Mouse (Mus musculus): ENCODE measurements around the gene Kcnk7. TPM values are rescaled to one million over a fixed set of nuclear protein-coding genes. Genes with fewer than 3 reads are reported as not detected.

Kcnk7 gene
- total RNA-seq, 2 experiments from 2014 or later = not detected

DNA sequence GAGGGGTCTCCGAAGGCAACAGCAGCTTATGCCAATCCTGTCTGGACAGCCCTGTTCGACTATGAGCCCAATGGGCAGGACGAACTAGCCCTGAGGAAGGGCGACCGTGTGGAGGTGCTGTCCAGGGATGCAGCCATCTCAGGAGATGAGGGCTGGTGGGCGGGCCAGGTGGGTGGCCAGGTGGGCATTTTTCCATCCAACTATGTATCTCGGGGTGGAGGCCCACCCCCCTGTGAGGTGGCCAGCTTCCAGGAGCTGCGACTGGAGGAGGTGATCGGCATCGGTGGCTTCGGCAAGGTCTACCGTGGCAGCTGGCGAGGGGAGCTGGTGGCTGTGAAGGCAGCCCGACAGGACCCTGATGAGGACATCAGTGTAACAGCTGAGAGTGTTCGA, 13.8 kb upstream of the Kcnk7 start:
- DNase-seq = peak in 1 of 2 experiments; percentile 14

DNA sequence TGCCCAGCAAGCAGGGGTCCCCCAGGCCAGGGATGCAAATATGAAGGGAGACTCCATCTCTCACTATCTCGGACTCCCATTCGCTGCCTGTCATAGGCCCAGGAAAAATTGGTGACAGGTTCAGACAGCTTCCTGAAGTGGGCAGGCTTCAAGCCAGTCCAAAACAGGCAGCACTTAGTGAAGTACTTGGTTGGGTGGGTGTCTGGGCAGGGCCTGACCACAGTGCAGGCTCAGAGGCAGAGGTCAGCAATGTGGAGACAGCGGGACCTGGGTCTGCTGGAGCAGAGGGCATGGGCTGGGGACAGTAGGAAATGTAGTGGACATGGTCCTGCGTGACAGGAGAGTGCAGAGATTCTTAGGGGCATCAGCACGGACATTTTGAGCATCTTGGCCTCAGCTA, 12.6 kb upstream of the Kcnk7 start:
- no peak for DNase-seq

DNA sequence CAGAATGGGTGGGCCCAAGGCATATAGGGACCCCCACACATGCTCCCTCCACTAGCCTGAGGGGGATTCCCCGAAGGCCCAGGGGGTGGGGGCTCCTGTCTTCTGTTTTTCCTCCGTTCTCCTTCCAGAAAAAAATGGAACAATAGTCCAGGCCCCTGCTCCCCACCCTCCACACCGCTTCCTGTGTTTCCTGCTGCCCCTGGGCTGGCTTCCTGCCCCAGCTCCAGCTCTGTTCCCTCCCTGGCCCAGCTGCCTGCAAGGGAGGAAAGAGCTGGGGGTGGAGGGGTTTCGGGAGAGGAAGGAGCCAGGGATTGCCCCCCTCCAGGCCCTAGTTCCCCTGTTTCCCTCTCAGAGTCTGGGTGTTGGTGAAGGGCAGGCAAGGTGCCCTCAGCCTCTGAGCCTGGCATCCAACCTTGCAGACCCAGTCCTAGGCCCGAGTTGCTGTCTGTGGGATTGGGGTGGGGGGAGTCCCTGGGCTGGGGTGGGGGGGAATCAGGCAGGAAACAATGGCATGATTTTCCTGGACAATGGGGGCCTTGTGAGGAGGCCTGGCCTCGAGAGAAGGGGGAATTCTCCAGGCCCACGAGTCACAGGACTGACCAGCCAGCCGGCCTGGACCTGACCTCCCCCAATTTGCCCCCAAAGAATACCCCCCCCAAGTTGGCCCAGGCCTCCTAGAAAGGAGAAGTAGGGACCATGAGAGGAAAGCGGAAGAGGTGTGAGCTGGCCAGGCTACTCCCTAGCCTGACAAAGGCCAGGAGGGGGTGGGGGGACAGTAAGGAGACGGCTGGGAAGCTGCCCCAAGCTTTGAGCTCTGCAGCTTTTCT, 11.9 kb upstream of the Kcnk7 start:
- DNase-seq = peak; percentile 55 to 73

DNA sequence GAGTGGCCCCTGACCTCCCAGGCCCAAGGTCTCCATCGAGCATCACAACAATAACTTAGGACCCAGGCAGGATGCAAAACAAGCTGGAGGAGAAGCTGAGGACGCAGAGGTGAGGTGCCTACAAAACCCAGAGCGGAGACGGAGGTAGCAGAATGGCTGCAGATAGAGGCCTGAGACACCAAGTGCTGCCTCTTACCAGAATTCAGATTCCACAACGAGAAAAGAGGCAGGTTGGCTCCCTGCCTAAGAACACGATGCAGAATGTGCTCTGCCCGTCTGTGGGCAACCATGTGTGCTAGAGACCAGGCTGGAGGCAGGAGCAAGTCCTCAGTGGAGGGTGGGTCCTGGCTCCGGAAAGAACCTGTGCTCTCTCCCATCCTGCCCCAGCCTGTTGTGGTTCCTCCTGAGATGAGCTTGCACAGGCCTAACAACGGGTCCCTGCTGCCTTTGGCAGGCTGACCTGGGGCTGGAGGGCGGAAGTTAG, 11.2 kb upstream of the Kcnk7 start:
- DNase-seq = no peak

DNA sequence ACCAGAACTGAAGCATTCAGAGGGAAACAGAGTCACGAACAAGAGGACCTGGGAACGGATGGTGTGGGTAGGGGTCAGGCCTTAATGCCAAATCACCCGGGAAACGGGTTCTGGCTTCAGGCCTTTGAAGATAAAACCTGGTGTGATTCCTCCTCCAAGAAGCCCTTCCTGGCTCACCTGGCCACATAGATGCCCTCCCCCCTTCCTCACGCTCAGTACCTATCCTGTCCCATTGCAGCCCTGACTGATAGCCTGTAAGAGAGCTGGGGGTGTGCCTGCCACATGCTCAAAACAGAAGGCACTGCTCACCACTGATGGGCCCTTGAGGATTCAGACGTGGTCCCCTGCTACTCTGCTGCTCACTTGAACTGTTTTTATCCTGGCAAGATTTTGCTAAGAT, 10.4 kb upstream of the Kcnk7 start:
- DNase-seq = no peak

DNA sequence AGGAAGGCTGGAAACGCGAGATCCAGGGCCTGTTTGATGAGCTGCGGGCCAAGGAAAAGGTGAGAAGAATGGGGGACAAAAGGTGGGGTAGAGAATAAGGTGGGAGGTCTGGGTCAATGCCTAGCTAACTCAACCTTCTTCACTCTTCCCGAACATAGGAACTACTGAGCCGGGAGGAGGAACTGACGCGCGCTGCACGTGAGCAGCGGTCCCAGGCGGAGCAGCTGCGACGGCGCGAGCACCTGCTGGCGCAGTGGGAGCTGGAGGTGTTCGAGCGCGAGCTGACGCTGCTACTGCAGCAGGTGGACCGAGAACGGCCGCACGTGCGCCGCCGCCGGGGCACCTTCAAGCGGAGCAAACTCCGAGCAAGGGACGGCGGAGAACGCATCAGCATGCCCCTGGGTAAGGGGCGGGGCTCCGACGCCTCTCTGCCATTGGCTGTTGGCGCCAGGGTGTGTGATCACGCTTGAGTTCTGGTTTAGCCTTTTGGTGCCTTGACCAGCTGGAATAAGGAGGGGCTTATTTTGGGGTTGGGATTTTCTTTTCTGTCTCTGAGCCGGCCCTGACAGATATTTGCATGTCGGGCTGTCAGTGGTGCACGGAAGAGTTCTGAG, 8.2 kb upstream of the Kcnk7 start:
- DNase-seq = no peak

DNA sequence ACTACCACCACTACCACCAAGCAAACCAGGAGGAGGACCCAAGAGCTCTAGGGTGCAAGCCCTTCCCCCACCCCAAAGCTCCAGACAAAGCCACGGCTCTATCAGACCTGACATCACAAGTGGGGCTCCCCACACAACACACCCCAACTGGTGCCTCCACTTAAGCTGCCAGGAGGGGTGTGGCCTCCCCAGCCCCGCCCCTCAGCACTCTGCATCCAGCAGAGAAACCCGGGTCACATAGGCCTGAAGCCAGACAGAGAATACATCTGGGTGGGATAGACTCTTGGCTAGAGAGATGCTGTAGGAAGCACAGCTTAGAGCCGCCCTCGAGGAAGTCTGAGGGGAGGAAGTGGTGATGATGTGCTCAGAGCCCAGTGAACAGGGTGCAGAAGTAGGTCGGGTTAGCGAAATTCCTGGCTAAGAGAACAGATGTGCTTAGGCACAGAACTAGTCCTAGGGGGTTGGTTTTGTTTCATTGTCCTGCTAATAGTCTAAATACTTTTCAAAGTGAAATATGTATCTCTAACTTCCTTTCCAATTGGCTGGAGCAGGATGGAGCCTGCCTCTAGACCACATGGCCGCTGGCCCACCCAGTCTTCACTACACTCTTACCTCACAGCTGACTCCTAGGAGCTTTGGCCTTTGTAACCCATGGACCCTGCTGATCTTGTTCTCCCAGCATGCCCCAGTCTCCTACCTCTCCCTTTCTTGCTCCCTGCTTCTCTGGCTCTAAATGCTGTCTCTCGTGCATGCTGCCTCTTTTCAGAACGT, 819 bp downstream of the Kcnk7 start:
- peak in 1 of 2 experiments; percentile 45 for DNase-seq

DNA sequence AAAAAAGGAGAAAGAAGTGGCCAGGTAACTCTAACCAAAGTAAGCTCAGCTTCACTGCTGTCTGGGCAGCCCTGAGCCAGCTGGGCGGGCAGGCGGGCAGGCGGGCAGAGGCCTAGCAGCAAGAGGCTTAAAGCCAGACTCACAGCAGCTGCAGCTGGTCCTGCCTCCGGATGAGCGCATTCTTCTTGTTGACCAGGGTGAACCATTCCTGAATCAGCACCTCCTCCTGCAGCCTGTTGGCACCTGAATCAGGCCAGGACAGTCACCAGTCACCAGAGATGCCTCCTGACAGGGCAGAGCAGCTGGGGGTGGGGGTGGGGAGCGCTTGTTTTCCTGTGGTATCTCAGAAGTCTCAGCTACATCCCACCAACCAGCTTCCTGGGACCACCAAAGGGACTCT, 5.9 kb downstream of the Kcnk7 start:
- no peak for DNase-seq

DNA sequence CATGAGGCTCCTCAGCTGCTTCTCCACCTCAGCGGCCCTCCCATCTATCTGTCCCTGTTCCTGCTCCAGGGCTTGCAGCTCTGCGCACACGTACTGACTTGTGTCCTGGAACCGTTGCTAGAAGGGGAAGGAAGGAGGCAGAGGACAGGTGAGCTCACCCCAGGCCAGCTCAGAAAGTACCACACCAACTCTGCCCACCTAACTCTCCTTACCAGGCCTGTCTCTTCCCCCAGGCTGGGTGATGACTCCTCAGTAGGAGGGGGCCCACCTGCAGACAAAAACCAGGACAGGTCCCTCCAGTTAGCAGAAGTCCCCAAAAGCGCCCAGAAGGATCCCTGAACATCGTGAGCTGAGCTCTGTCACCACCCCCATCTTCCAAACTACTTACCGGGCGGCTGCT, 6.4 kb downstream of the Kcnk7 start:
- DNase-seq = no peak

DNA sequence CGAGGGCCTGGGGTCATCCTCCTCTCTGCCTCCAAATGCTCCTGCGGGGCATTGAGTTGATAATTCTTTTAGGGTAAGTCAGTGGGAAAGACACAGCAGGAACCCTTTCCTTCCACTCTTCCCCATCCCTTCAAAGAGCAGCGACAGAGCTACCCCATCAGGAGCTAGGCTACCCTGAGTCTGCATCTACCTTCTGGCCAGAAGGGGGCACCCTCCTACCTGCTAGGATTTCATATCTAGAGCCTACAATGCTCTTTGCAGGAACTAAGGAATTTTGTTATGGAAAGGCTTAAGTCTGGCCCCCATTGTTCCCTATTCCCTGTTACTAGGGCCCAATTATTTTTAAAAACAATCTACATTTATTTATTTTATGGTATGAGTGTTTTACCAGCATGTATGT, 7.1 kb downstream of the Kcnk7 start:
- peak; percentile 76 to 86 for DNase-seq

DNA sequence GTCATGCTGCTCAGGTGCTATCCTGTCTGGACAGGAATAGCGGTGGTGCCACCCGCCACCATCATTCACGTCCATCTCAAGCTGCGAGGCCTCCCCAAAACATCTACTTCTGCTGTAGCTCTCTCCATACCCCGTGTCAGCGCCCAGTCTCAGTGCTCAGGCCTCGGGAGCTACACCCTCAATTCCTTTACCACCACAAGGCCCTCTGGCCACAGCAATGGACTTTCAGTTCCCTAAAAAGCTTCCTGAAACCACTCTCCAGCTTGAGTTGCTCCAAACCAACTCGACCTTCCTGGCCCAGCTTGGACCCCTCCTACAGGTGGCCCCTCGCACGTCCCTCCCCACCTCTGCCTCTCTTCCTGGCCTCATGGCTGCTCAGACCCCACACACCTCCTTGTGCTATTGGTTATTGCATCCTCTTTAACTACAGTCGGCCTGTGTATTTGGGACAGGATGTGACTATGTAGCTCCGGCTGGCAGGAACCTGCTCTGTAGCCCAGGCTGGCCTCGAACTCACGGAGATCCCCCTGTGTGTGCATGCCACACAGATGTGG, 7.8 kb downstream of the Kcnk7 start:
- DNase-seq = no peak

DNA sequence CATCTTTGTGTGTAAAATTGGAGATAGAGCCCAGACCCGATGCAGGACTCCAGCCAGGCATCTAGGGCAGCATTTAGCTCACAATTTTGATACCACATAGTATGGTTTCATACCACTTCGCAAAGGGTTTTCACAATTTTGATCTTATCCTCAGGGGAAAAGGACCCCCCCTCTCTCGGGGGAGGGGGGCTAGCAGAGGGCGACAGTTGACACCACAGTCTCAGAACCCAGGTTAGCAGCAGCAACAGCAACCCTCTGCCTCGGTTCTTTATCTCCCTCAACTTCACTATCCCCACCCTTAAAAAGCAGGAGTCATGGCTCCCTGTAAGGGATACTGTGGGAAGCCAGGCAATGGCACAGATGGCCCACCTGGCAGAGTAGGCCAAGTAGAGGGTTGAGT, 9.1 kb downstream of the Kcnk7 start:
- no peak for DNase-seq

DNA sequence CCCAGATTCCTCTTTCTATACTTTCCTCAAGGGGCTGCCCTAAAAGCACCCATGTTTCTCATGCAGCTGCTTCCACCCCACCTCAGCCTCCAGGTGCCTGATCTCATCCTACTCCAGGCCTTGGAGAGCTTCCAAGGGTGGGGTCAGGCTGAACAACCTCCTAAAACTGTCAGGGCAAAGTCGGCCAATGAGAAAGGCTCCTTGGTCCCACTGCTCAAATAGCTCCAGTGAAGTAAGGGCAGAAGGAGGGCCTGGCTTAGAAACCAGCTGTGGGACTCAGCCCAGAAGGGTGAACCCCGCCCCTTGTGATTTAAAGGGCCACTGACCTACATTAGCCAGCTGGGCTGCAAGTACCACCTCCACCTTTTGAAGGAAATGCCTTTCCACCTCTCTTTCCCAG, 9.6 kb downstream of the Kcnk7 start:
- peak; percentile 72 to 79 for DNase-seq

DNA sequence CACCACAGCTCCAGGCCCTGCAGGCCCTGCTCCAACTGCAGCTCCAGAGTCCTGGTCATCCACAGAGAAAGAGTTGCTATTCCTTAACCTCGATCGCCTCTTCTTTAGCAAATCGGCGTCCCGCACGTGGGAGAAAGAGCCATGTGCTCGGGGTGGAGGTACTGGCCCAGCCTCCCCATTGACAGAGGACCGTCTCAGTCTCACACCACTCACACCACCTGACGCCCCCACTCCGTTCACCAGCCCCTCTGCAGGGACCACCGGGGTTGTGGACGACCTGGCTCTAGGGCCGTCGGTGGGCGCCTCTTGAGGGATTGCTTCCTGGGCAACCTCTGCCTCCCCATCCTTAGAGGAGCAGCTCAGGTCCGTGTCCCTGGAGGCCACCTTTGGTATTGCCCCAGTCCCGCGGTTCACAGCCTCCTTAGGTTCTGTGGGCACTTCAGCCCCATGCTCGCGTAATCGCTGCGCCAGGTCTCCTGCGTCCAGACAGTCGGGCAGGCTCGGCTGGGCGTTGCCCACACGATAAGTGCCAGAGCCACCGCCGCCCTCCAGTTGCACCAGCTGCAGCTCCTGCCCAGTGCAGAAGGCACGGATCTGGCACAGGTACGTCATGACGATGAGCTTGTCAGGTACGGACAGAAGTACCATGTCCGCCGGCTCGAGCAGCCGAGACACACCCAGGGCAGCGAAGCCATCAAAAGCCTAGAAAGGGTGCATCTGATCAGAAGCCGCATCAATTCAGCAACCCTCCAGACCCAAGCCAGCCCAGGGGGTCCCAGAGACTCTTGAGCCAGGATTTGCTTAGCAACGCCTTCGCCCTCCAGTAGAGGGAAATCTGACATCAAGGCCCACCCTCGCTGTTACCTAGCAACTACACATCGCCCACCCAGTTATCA, 11.9 kb downstream of the Kcnk7 start:
- DNase-seq = peak in 1 of 2 experiments; percentile 27

DNA sequence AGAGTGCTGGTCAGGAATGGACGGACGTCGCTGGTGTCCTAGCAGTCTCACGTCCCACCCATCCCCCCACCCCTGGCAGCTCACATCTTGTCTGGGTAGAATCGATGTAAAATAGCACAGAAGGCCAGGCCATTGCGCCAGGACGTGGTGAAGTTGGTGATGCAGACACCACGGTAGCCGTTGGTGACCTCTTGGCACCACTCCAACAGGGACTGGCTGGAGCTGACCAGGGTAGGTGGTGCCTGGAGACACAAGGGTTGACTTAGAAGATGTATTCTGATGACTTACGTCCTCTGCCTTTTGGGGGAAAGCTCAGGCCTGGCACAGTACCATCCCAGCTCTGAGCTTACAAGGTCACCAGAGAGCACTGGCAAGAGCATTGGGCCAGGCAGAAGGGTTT, 12.8 kb downstream of the Kcnk7 start:
- DNase-seq = peak in 1 of 2 experiments; percentile 35

DNA sequence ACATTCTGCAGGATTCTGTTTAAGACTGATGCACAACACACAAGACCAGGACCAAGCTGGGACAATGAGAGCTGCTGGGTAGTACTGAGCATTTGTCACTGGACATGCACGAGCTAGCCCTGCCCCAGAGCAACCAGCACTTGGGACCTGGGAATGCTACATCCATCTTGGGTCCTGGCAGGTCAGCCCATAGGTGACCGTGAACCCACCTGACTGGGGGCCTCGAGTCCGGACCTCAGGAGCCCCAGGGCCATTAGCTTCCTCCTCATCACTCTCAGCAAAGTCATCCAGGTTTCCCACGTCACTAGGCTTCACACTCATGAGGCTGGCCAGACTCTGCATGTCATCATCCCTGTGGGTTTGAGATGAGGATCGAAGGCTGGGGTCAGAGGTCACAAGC, 17.1 kb downstream of the Kcnk7 start:
- no peak for DNase-seq

DNA sequence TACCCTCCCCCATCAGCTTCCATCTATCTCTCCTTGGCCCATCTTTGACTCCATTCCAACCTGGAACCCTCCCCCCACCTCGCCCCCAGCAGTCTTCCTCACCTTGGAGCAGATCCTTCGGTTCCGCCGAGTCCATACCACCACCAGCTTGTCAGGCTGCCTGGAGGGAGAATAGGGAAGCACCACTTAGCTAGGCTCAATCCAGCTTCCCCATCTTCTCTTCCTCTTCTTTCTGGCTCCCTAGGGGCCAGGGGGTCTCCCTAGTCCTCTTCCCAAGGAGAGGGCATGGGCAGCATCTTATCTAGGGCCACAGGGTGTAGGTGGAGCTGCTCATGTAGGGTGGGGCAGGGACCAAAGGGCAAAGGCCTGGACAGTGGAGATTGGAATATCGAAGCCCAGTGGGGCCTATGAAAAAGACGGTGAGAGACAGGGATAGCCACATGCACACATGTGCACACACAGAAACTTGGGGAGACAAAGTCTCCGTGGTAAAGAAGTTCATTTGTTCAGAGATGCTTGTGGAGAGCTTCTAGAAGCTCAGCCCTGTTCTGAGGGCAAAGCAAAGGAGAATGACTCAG, 18.8 kb downstream of the Kcnk7 start:
- DNase-seq = no peak

DNA sequence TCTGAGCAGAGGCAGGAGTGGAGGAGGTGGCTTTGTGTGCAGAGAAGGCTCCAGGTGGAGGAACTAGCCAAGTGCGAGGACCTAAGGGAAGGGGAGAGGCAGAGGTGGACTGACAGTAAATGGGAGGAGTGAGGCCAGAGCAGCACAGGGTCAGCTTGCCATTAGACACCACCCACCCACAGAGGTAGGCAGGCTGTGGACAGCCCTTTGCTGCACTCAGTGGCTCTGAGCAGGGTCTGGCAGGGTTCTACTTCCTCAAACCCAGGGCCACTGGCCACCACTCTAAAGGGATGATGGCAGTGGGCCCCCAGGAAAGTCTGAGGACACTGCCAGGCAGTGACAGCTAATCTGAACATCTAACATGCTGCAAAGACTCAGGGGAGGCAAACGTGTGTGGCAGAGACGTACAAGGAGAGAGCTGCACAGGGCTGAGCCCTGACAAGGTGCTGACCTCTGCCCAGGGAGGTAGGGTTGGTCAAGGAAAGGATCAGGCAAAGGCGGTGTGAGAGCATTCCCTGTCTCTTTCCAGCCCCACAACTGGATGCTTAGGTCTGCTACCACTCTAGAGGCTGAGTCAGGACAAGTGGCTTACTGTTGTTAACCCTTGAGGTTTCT, 19.9 kb downstream of the Kcnk7 start:
- DNase-seq = no peak

DNA sequence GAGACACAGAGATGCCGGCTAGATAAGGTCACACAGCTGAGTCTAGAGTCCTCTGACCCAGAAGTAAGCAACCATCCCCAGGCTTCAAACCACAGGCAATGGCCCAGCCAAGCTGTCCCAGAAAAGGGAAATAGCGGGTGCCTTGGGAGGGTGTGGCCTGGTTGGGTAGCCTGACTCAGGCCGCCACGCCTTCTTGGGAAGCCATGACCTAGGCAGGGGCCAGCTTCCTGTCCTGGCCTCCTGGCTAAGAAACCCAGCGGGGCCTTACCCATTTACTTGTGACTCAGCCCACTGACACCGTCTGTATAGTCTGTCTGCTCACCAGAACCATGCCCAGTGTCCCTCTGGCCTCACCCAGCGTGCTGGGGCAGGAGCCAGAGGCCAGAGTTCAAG, 20.4 kb downstream of the Kcnk7 start:
- peak; percentile 85 to 90 for DNase-seq

DNA sequence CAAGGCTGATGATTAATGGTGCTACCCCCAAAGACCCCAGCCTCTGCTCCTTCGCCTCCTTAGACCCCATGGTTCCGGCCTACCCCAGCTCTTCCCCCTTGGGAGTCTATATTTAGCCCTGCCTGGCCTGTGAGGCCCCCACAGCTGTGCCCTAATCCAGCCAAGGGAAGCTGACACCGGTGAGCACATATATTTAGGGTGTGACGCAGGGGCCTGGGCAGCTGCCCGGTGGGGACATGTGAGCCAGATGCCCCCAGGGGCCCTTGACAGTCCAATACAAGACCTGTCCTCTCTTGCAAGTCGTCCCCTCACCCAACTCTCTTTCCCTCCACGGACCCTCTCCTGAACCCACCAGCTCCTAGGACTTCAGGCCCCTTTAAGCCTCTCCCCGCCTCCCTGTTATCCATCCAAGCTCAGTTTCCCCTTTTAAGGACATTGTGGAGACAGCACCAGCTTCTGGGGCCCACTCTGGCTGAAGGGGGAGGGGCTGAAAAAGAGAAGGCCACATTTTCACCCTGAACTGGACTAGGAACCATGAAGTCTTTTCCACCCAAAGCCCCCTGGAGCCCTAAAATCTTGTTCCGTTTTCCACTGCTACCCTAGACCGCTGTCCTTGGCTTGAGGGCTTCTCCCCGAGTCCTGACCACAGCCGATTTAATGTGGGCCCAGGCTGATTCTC, 21.0 kb downstream of the Kcnk7 start:
- peak; percentile 39 to 43 for DNase-seq

Measured in adrenal gland, postnatal 36 days (tissue).